Mouse (Mus musculus): ENCODE measurements around the gene Slbp.

Gene Slbp

GRCm38 (mm10) chr5:33681611-33682388 lies 29.4 kb upstream of the Slbp start:
- in situ Hi-C loops (cut with MboI, MseI) = loop anchor here (5.0 kb wide), 1 partner anchor 56 kb away; no protein-coding TSS in a partner anchor

GRCm38 (mm10) chr5:33681044-33681443 lies 28.7 kb upstream of the Slbp start:
- in situ Hi-C loops (cut with MboI, MseI) = loop anchor here (5.0 kb wide), 1 partner anchor 56 kb away; no protein-coding TSS in a partner anchor

DNA sequence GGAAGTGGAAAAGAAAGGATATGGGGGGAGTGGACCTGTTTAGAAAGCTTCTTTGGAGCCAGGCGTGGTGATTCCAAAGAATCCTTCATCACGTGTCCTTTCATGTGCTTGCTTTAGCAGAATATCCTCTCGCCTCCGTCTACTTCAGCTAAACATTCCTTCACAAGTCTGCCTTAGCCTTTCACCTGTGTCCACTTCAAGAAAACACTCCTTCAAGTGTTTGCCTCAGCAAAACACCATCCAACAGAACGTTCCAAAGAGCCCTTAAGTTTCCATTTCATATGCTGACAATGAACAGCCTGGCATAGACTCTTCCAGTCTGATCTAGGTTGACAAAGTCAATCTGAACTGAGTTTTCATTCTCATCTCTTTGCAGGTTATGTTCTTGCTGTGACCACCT lies 25.9 kb upstream of the Slbp start:
- in situ Hi-C loops (cut with MboI, MseI) = no loop called here

DNA sequence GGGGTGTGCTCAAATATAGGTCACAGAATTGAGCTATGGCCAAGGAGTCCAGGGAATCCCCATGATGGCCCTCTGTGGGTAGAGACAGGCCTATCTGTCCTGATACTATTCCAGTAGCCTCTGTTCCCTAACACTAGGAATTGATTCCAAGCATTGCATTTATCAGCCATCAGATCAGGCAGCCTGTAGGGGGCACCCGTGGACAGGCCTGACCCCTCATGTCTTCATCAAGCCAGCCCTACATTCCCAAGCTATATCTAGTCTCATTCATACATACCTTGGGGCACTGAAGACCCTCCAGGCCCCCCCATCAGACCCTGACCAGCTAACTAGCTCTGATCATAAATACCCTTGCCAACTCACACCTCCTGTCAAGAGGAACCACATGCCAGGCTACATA lies 23.6 kb upstream of the Slbp start:
- in situ Hi-C loops (cut with MboI, MseI) = no loop called here

GRCm38 (mm10) chr5:33674439-33674838 lies 22.1 kb upstream of the Slbp start:
- in situ Hi-C loops (cut with MboI, MseI) = no loop called here

DNA sequence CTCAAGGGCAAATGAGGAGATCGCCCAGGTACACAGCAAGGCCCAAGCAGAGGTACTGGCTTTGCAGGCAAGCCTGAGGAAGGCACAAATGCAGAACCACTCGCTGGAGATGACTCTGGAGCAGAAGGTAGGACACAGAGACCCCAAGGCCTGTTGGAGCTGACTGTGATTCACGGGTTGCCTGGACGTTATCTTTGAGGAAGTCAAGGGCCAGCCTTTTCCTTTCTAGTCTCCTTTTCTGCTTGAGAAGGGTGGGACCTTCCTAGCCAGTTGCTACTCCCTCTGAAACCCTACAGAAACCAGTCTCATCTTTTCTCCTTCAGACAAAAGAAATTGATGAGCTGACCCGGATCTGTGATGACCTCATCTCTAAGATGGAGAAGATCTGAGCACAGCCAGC lies 19.3 kb upstream of the Slbp start:
- in situ Hi-C loops (cut with MboI, MseI) = no loop called here

DNA sequence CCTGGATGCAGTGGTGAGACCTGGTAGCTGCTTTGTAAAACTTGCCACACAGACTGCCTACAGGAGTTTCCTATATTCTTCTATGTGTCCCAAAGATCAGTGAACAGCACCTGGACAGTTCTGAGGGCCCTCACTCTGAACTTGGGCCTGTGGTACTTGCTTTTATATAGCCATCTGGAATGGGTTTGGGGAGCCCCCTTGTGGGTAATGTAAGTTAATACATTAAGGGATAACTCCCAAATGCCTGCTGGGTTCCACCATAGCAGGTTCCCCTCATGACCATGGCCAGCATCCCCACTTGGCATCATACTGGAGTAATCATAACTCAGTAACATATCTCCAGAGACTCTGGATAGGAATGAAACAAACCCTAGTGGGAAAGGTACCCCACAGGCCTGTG lies 15.8 kb upstream of the Slbp start:
- in situ Hi-C loops (cut with MboI, MseI) = no loop called here

- in situ Hi-C loops (cut with MboI, MseI) = no loop called here
Measured at GRCm38 (mm10) chr5:33658664-33659050, 6.3 kb upstream of the Slbp start.

GRCm38 (mm10) chr5:33657787-33658663 lies 5.7 kb upstream of the Slbp start, which contains the start of the genes Tacc3 and Tmem129:
Gene Tacc3 (plus strand): TSS chr5:33658128.
Gene Tmem129 (minus strand): TSS chr5:33658416.
- in situ Hi-C loops (cut with MboI, MseI) = no loop called here

DNA sequence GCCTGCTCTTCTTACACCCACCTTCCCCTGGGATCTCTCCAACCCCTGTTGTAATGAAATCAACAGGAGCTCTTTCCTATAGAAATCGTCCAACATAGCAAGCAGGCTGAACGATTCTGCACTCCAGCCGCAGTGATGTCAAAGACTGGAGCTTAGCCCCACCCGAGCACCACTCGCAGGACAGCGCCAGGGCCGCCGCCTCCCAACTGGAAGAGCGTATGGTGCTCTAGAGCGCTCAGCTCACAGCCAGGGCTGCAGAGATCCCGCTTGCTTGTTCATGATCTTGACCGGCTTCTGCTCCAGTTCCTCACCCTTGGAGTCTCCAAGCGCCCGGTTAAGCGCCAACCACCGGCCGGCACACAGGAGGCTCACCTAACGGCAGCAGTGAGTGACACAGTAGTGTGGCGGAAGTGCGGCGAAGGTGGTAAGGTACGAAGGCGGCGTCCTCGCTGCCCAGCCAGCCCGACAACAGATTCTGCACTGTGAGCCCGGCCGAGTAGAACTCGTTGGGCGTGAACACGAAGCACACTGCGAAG lies 4.9 kb upstream of the Slbp start:
- in situ Hi-C loops (cut with MboI, MseI) = no loop called here

DNA sequence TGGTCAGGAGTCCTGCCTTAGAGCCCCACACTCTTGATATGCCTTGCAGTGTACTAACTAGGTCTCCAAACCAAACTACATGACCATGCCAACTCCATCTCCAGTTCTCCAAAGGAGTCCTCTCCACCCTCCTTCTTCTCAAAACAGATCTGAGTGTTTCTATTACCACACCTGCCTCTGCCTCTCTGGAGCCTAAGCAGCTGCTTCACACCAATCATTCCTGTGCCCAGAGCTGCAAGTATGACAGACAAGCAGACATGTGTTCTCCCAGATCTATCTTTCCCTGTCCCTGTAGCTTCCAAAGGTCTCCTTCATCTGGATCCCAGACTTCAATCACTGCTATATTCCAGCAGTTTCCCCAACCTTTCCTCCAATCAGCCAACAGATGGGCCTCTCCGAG lies 4.4 kb upstream of the Slbp start:
- in situ Hi-C loops (cut with MboI, MseI) = no loop called here

GRCm38 (mm10) chr5:33655251-33655840 lies 3.0 kb upstream of the Slbp start:
- in situ Hi-C loops (cut with MboI, MseI) = no loop called here

GRCm38 (mm10) chr5:33654424-33654823 lies 2.0 kb upstream of the Slbp start:
- in situ Hi-C loops (cut with MboI, MseI) = no loop called here

GRCm38 (mm10) chr5:33652783-33653173 lies 404 bp upstream of the Slbp start:
- in situ Hi-C loops (cut with MboI, MseI) = no loop called here

DNA sequence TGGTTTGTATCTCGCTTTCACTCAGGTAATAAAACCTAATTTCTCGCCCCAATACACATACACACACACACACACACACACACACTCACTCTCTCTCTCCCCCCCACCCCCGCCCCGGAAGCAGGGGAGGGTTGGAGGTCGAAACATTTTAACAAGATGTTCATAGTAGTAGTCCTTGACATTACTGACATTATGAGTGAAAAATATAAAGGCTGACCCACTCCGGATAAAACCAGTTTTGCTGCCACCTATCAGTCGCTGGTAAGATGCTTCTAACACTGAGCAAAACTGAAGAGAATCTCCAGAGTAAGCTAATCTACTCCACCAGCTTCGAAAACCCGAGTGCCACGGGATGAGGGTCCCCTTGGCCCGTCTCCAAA lies 843 bp downstream of the Slbp start:
- in situ Hi-C loops (cut with MboI, MseI) = no loop called here

- in situ Hi-C loops (cut with MboI, MseI) = no loop called here
Measured at GRCm38 (mm10) chr5:33651017-33651416, 1.4 kb downstream of the Slbp start.

DNA sequence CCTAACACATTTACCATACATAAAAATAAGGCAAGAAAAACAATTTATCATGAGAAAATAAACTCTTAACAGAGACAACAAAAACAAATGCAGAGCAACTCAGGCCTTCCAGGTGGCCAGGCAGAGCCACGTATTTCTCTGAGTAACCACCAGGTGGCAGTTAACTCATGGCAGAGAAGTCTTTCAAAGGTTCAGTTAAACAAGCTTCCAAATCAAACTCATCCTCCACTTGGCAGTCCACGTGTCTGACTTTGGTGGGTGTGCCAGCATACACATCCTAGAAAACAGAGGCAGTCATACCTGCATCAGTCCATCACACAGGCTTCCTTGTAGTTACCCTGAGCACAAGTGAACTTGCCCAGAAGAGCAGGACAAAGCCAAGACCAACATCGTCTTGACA lies 11.7 kb downstream of the Slbp start:
- in situ Hi-C loops (cut with MboI, MseI) = no loop called here

GRCm38 (mm10) chr5:33638826-33639225 lies 13.5 kb downstream of the Slbp start:
- in situ Hi-C loops (cut with MboI, MseI) = no loop called here

DNA sequence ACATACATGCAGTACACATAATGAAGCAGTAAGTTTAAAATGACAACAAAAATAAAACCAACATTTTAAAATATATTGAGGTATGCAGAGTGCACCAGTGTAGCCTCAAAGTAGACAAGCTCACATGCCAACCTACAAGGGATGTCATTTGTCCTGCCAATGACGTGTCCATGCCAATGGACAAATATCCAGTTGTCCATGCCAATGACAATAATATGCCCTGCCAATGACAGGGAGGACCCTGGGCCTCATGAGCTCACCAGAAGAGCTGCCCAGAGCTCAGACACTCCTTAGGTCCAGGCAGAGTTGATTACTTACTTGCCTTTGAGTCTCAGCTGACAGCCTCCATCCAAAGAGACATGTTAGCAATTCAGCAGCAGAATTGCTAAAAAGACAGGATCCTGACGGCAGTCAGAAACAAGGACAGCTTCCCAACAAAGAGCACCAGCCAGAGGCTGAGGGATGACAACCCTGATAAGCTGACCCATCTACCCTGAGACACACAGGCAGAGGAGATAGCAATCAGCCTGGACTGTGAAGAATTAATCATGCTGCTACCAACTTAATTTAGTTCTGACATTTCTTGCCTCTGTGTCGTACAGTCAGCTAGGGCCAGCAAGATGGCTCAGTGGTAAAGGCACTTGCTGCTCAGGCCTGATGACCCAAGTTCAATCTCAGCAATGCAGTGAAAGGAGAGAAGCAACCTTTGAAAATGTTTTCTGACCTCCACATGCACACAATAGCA lies 14.6 kb downstream of the Slbp start:
- in situ Hi-C loops (cut with MboI, MseI) = no loop called here

DNA sequence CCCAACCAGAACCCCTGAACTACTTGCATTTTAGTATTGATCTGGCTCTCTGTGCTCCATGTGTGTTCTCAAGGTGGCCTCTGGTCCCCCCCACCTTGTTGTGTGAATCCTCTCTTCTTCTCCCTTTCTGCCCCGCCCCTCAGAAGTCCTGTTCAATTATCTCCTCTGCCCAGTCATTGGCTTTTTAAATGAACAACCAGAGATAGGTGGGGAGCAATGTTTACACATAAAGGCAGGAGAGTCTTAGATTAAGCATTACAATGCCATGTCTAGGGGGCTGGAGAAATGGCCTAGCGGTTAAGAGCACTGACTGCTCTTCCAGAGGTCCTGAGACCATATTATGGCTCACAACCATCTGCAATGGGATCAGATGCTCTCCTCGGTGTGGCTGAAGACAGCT lies 17.0 kb downstream of the Slbp start:
- in situ Hi-C loops (cut with MboI, MseI) = no loop called here

GRCm38 (mm10) chr5:33632526-33632925 lies 19.8 kb downstream of the Slbp start:
- in situ Hi-C loops (cut with MboI, MseI) = no loop called here

Measured in T-helper 2 cell (primary cell).